Mouse (Mus musculus): ENCODE data around the gene Epha10. TPM values are rescaled to one million over a fixed set of nuclear protein-coding genes. Genes with fewer than 3 reads are reported as not detected.
A peak's percentile ranks its signal among the peaks of the same experiment; 100 is the strongest.

Epha10 gene
- polyA plus RNA-seq, 2 experiments, result not detected

DNA sequence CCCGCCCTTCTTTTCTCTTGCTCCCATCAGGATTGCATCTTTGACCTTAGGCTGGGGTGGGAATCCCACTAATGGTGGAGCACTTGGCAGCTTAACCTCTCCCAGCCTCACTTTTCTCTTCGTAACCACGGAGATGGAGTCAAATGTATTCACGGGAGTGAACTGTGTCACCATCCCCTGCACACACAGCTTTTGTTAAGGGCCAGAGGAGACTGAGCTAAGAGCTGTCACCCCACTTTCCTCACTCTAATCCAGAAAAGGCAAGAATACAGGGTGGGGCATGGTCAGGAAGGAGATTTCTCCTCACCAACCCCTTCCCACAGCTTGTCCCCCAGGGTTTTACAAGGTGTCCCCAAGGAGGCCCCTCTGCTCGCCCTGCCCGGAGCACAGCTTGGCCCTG lies 13.1 kb downstream of the Epha10 start:
- DNase-seq (ENCODE audit: low read depth in 3 of 3, low spot score in 3 of 3), result no peak

GRCm38 (mm10) chr4:124894508-124895428 lies 14.1 kb downstream of the Epha10 start:
- H3K4me2 ChIP-seq (ENCODE audit: low read depth), result peak overlapping the region; percentile 35
- ATAC-seq (ENCODE audit: insufficient read depth) (no peak), DNase-seq (ENCODE audit: low read depth in 3 of 3, low spot score in 3 of 3) (no peak)
- 3% methylated on average over 79 of the region's 83 CpGs for WGBS (ENCODE audit: insufficient replicate concordance)
- H3K27ac ChIP-seq, result no peak overlapping the region
- peaks cover 37% of the 10 kb centered on the region for H3K27me3 ChIP-seq (ENCODE audit: control insufficient read depth, insufficient read depth, low read length)
- TF ChIP-seq CTCF (IDR thresholded peaks at IDR 0.05; ENCODE audit: low read depth), result no peak
- no peak for TF ChIP-seq EP300 (IDR thresholded peaks at IDR 0.05; ENCODE audit: low read depth)
- H3K9ac ChIP-seq (replicated peaks), result no peak overlapping the region
- H3K9me3 ChIP-seq (ENCODE audit: control insufficient read depth, low read length), result no peaks in the 10 kb centered on the region
- H3K4me3 ChIP-seq (ENCODE audit: insufficient read depth in 1 of 2, low read depth in 2 of 2, low read length in 2 of 2), result 0 out of 4 replicates have a peak overlapping the region, but pooled peaks of 1 of the 2 experiments have one; percentile 21
- peaks cover 2% of the 10 kb centered on the region in 2 experiments; a peak in 1 of 4 replicates for H3K4me1 ChIP-seq (replicated peaks; ENCODE audit: control insufficient read depth in 2 of 2, insufficient read depth in 2 of 2, low read length in 1 of 2)
- no peaks in the 10 kb centered on the region for H3K36me3 ChIP-seq (replicated peaks; ENCODE audit: control insufficient read depth, insufficient read depth, low read depth)

More for the DNA sequence above, 13.1 kb downstream of the Epha10 start:
- WGBS (ENCODE audit: insufficient replicate concordance), result 30% methylated on average over 6 of the region's 6 CpGs
- peaks cover 37% of the 10 kb centered on the region for H3K27me3 ChIP-seq (ENCODE audit: control insufficient read depth, insufficient read depth, low read length)
- H3K27ac ChIP-seq, result no peak overlapping the region
- H3K36me3 ChIP-seq (replicated peaks; ENCODE audit: control insufficient read depth, insufficient read depth, low read depth), result no peaks in the 10 kb centered on the region
- no peaks in the 10 kb centered on the region for H3K9me3 ChIP-seq (ENCODE audit: control insufficient read depth, low read length)
- no peak for TF ChIP-seq CTCF (IDR thresholded peaks at IDR 0.05; ENCODE audit: low read depth)
- no peak overlapping the region for H3K4me2 ChIP-seq (ENCODE audit: low read depth)
- no peak overlapping the region for H3K9ac ChIP-seq (replicated peaks)
- ATAC-seq (ENCODE audit: insufficient read depth), result no peak
- H3K4me3 ChIP-seq (ENCODE audit: insufficient read depth in 1 of 2, low read depth in 2 of 2, low read length in 2 of 2), result no peak overlapping the region
- no peaks in the 10 kb centered on the region for H3K4me1 ChIP-seq (replicated peaks; ENCODE audit: control insufficient read depth in 2 of 2, insufficient read depth in 2 of 2, low read length in 1 of 2)

DNA sequence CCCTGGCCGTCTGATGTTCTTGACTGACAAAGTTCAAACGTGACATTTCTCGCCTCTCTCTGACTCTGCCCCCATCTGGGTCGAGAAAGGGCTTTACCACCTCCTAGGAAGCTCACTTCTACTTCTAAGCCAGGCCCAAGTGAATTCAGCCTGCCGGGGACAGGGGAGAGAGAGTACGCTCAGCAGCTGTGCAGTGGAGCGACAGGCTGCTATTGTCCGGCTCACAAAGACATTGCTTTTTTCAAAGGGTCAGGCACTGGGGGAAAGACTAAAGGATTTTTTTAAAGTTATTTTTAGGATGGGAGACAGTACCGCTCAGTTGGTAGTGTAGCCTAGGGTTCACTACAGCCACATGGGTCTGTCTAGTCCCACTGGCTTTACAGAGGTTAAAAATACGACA lies 17.7 kb downstream of the Epha10 start:
- no peak overlapping the region for H3K4me3 ChIP-seq (ENCODE audit: insufficient read depth in 1 of 2, low read depth in 2 of 2, low read length in 2 of 2)
- ATAC-seq (ENCODE audit: insufficient read depth) (no peak), DNase-seq (ENCODE audit: low read depth in 3 of 3, low spot score in 3 of 3) (no peak)
- 55% methylated on average over 10 of the region's 10 CpGs for WGBS (ENCODE audit: insufficient replicate concordance)
- TF ChIP-seq CTCF (IDR thresholded peaks at IDR 0.05; ENCODE audit: low read depth), result no peak
- no peaks in the 10 kb centered on the region for H3K9me3 ChIP-seq (ENCODE audit: control insufficient read depth, low read length)
- H3K4me2 ChIP-seq (ENCODE audit: low read depth), result no peak overlapping the region
- no peaks in the 10 kb centered on the region for H3K36me3 ChIP-seq (replicated peaks; ENCODE audit: control insufficient read depth, insufficient read depth, low read depth)
- H3K9ac ChIP-seq (replicated peaks), result no peak overlapping the region
- H3K27ac ChIP-seq, result no peak overlapping the region
- peaks cover 27% of the 10 kb centered on the region for H3K27me3 ChIP-seq (ENCODE audit: control insufficient read depth, insufficient read depth, low read length)
- peaks cover 2 to 5% of the 10 kb centered on the region in 2 experiments; a peak in 2 of 4 replicates for H3K4me1 ChIP-seq (replicated peaks; ENCODE audit: control insufficient read depth in 2 of 2, insufficient read depth in 2 of 2, low read length in 1 of 2)

GRCm38 (mm10) chr4:124899906-124900305 lies 19.2 kb downstream of the Epha10 start:
- ATAC-seq (ENCODE audit: insufficient read depth), result no peak; the same call in 1 of the 2 replicates
- H3K27ac ChIP-seq, result no peak overlapping the region
- H3K4me1 ChIP-seq (replicated peaks; ENCODE audit: control insufficient read depth in 2 of 2, insufficient read depth in 2 of 2, low read length in 1 of 2), result peaks cover 2 to 5% of the 10 kb centered on the region in 2 experiments; a peak in 2 of 4 replicates
- 23% methylated on average over 5 of the region's 5 CpGs for WGBS (ENCODE audit: insufficient replicate concordance)
- H3K36me3 ChIP-seq (replicated peaks; ENCODE audit: control insufficient read depth, insufficient read depth, low read depth), result no peaks in the 10 kb centered on the region
- peak in 1 of 3 experiments; percentile 10 for DNase-seq (ENCODE audit: low read depth in 3 of 3, low spot score in 3 of 3)
- H3K4me2 ChIP-seq (ENCODE audit: low read depth), result no peak overlapping the region; the same call in 1 of the 2 replicates
- H3K9me3 ChIP-seq (ENCODE audit: control insufficient read depth, low read length), result no peaks in the 10 kb centered on the region
- H3K27me3 ChIP-seq (ENCODE audit: control insufficient read depth, insufficient read depth, low read length), result peaks cover 12% of the 10 kb centered on the region
- H3K4me3 ChIP-seq (ENCODE audit: insufficient read depth in 1 of 2, low read depth in 2 of 2, low read length in 2 of 2), result no peak overlapping the region
- no peak for TF ChIP-seq CTCF (IDR thresholded peaks at IDR 0.05; ENCODE audit: low read depth)
- TF ChIP-seq EP300 (IDR thresholded peaks at IDR 0.05; ENCODE audit: low read depth), result no peak
- H3K9ac ChIP-seq (replicated peaks), result no peak overlapping the region

DNA sequence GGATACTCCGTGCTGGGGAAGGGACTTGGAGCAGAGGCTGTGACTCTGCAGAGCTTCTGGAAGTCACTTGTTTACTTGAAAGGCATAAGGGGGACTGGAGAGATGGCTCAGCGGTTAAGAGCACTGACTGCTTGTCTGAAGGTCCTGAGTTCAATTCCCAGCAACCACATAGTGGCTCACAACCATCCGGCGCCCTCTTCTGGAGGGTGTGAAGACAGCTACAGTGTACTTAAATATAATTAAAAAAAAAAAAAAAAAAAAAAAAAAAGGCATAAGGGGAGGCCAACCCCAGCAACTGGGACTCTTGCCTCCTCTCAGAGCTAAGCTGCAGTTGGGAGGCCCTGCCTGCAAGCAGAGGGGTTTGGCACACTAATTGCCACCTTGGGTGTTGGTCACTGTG lies 24.7 kb downstream of the Epha10 start:
- Histone ChIP-seq H3K9me3 (ENCODE audit: control insufficient read depth, low read length) (no peaks in the 10 kb centered on the region), H3K27ac (no peak overlapping the region), H3K9ac (replicated peaks) (no peak overlapping the region), H3K4me2 (ENCODE audit: low read depth) (no peak overlapping the region), H3K36me3 (replicated peaks; ENCODE audit: control insufficient read depth, insufficient read depth, low read depth) (no peaks in the 10 kb centered on the region), H3K4me1 (replicated peaks; ENCODE audit: control insufficient read depth in 2 of 2, insufficient read depth in 2 of 2, low read length in 1 of 2) (no peaks in the 10 kb centered on the region; a peak in 2 of 4 replicates), H3K27me3 (ENCODE audit: control insufficient read depth, insufficient read depth, low read length) (no peaks in the 10 kb centered on the region; the same call in 1 of the 2 replicates), H3K4me3 (ENCODE audit: insufficient read depth in 1 of 2, low read depth in 2 of 2, low read length in 2 of 2) (no peak overlapping the region)
- DNase-seq (ENCODE audit: low read depth in 3 of 3, low spot score in 3 of 3), result no peak
- TF ChIP-seq CTCF (IDR thresholded peaks at IDR 0.05; ENCODE audit: low read depth) (peak; percentile 24), EP300 (IDR thresholded peaks at IDR 0.05; ENCODE audit: low read depth) (no peak)
- no peak for ATAC-seq (ENCODE audit: insufficient read depth)
- WGBS (ENCODE audit: insufficient replicate concordance), result 38% methylated on average over 4 of the region's 4 CpGs

Measured in liver, embryonic 14.5 days (tissue).